Comparison of ENCODE assay signal across 16 mouse cellular contexts in genomic region chr2:11187166-11187565, GRCm38 (mm10). TPM values are rescaled to one million over a fixed set of nuclear protein-coding genes. Genes with fewer than 3 reads are reported as not detected.
DNase-seq lines count a peak whose midpoint lies in the region; ATAC-seq and TF ChIP-seq lines count a peak whose summit lies in the region.
"Had no signal": no experiment of that assay in that cellular context is flagged by ENCODE, and none has a peak within 500 bp of the region (broad histone marks: within the 10 kb centered on the region; RNA-seq: fewer than 3 reads in every experiment).

No protein-coding gene starts in this region.

- 0 out of 2 replicates have a peak, but pooled peaks have one; percentile 26 for ATAC-seq in liver, embryonic 14.5 days (ENCODE audit: insufficient read depth)
- ATAC-seq in midbrain, embryonic 11.5 days (ENCODE audit: low FRiP score): no peak
- ATAC-seq: forebrain, embryonic 14.5 days; hindbrain, postnatal 0 days had no signal

- peak in 1 of 2 experiments; percentile 62; a peak in 3 of 4 replicates for TF ChIP-seq EP300 in MEL (IDR thresholded peaks at IDR 0.05; ENCODE audit: low read depth in 1 of 2, low read length in 2 of 2)
- TF ChIP-seq EP300 in liver, embryonic 14.5 days (IDR thresholded peaks at IDR 0.05; ENCODE audit: low read depth): no peak

- H3K9me3 ChIP-seq in MEL (replicated peaks; ENCODE audit: insufficient read depth, low read length): no peaks in the 10 kb centered on the region
- no peaks in the 10 kb centered on the region for H3K9me3 ChIP-seq in liver, embryonic 14.5 days (ENCODE audit: control insufficient read depth, low read length)
- no peaks in the 10 kb centered on the region for H3K9me3 ChIP-seq in limb, embryonic 10.5 days (replicated peaks)
- no peaks in the 10 kb centered on the region for H3K9me3 ChIP-seq in midbrain, embryonic 11.5 days (ENCODE audit: control insufficient read depth, low read length)
- H3K9me3 ChIP-seq: embryonic facial prominence, embryonic 12.5 days; midbrain, embryonic 12.5 days had no signal

- peak overlapping the region; percentile 62 for H3K27ac ChIP-seq in MEL (ENCODE audit: control insufficient read depth, low read depth, low read length)
- H3K27ac ChIP-seq in liver, embryonic 14.5 days: no peak overlapping the region
- H3K27ac ChIP-seq in small intestine, adult 2 months (ENCODE audit: insufficient read depth, low read depth, low read length): peak overlapping the region; percentile 42
- H3K27ac ChIP-seq in limb, embryonic 10.5 days: no peak overlapping the region
- no peak overlapping the region for H3K27ac ChIP-seq in midbrain, embryonic 11.5 days (ENCODE audit: low read depth, low read length)
- H3K27ac ChIP-seq: embryonic facial prominence, embryonic 12.5 days; hindbrain, postnatal 0 days; midbrain, embryonic 12.5 days had no signal

- no peak for TF ChIP-seq RAD21 in MEL (IDR thresholded peaks at IDR 0.05; ENCODE audit: low read depth, low read length)

- no peak overlapping the region for H3K4me2 ChIP-seq in liver, embryonic 14.5 days (ENCODE audit: low read depth)
- H3K4me2 ChIP-seq in midbrain, embryonic 11.5 days: no peak overlapping the region
- H3K4me2 ChIP-seq: embryonic facial prominence, embryonic 12.5 days; midbrain, embryonic 12.5 days had no signal

- peaks cover 9 to 13% of the 10 kb centered on the region in 2 experiments for H3K4me1 ChIP-seq in MEL (ENCODE audit: control insufficient read depth in 1 of 2, insufficient read depth in 2 of 2, low read length in 2 of 2)
- H3K4me1 ChIP-seq in liver, embryonic 14.5 days (replicated peaks; ENCODE audit: control insufficient read depth in 2 of 2, insufficient read depth in 2 of 2, low read length in 1 of 2): peaks cover 0 to 5% of the 10 kb centered on the region in 2 experiments; a peak in 1 of 4 replicates
- H3K4me1 ChIP-seq in small intestine, adult 2 months (ENCODE audit: control insufficient read depth, insufficient read depth, insufficient read length, low read length): no peaks in the 10 kb centered on the region
- no peaks in the 10 kb centered on the region for H3K4me1 ChIP-seq in limb, embryonic 10.5 days
- no peaks in the 10 kb centered on the region for H3K4me1 ChIP-seq in midbrain, embryonic 11.5 days (ENCODE audit: control insufficient read depth, insufficient read depth, low read length)
- H3K4me1 ChIP-seq: embryonic facial prominence, embryonic 12.5 days; midbrain, embryonic 12.5 days had no signal

- peak in 1 of 2 experiments; percentile 37; a peak in 1 of 4 replicates for TF ChIP-seq POLR2A in MEL (IDR thresholded peaks at IDR 0.05; ENCODE audit: control insufficient read depth in 1 of 2, insufficient read depth in 1 of 2, low read depth in 1 of 2, low read length in 2 of 2, poor library complexity in 1 of 2)
- no peak for TF ChIP-seq POLR2A in small intestine, adult 2 months (IDR thresholded peaks at IDR 0.05; ENCODE audit: low read depth, low read length)

- H3K9ac ChIP-seq in MEL (ENCODE audit: control insufficient read depth, low read depth, low read length, poor library complexity, severe bottlenecking): no peak overlapping the region
- H3K9ac ChIP-seq in liver, embryonic 14.5 days (replicated peaks): no peak overlapping the region
- no peak overlapping the region for H3K9ac ChIP-seq in midbrain, embryonic 11.5 days (ENCODE audit: low read length)
- H3K9ac ChIP-seq: embryonic facial prominence, embryonic 12.5 days; midbrain, embryonic 12.5 days had no signal

- no peak overlapping the region for H3K4me3 ChIP-seq in MEL (ENCODE audit: control insufficient read depth in 1 of 2, insufficient read depth in 1 of 2, low read depth in 2 of 2, low read length in 2 of 2)
- no peak overlapping the region for H3K4me3 ChIP-seq in liver, embryonic 14.5 days (ENCODE audit: insufficient read depth in 1 of 2, low read depth in 2 of 2, low read length in 2 of 2)
- no peak overlapping the region for H3K4me3 ChIP-seq in small intestine, adult 2 months (ENCODE audit: low read depth, low read length)
- H3K4me3 ChIP-seq in limb, embryonic 10.5 days: no peak overlapping the region
- no peak overlapping the region for H3K4me3 ChIP-seq in midbrain, embryonic 11.5 days (ENCODE audit: low read depth, low read length)
- H3K4me3 ChIP-seq: embryonic facial prominence, embryonic 12.5 days; midbrain, embryonic 12.5 days had no signal

- H3K27me3 ChIP-seq in MEL (ENCODE audit: control insufficient read depth in 1 of 2, insufficient read depth in 2 of 2, low read length in 2 of 2): peaks cover 0 to 2% of the 10 kb centered on the region in 2 experiments; a peak in 1 of 4 replicates
- no peaks in the 10 kb centered on the region for H3K27me3 ChIP-seq in liver, embryonic 14.5 days (ENCODE audit: control insufficient read depth, insufficient read depth, low read length)
- no peaks in the 10 kb centered on the region for H3K27me3 ChIP-seq in small intestine, adult 2 months (ENCODE audit: control insufficient read depth, insufficient read depth, low read length)
- no peaks in the 10 kb centered on the region for H3K27me3 ChIP-seq in limb, embryonic 10.5 days (ENCODE audit: low read depth, poor library complexity, severe bottlenecking)
- H3K27me3 ChIP-seq in midbrain, embryonic 11.5 days (ENCODE audit: control insufficient read depth, insufficient read depth, low read length): no peaks in the 10 kb centered on the region
- H3K27me3 ChIP-seq: embryonic facial prominence, embryonic 12.5 days had no signal

- peak; percentile 25 to 34 for DNase-seq in B cell, adult 2 months
- peak; percentile 89 for DNase-seq in MEL (ENCODE audit: low read depth, low spot score)
- DNase-seq in liver, embryonic 14.5 days (ENCODE audit: low read depth in 3 of 3, low spot score in 3 of 3): no peak
- DNase-seq in right cerebral cortex, postnatal 14 days: no peak
- no peak for DNase-seq in right cerebral cortex, postnatal 25 days
- DNase-seq in limb, embryonic 10.5 days (ENCODE audit: low spot score): no peak
- DNase-seq in midbrain, embryonic 11.5 days (ENCODE audit: low spot score, missing footprints): no peak
- DNase-seq: adrenal gland, adult 2 months; cerebellum, adult 11 months; kidney, postnatal 25 days; left cerebral cortex, postnatal 4 days had no signal

- 2% methylated on average over 2 of the region's 2 CpGs for WGBS in liver, embryonic 14.5 days (ENCODE audit: insufficient replicate concordance)
- 45% methylated on average over 2 of the region's 2 CpGs for WGBS in small intestine, adult 2 months
- 58% methylated on average over 2 of the region's 2 CpGs for WGBS in limb, embryonic 10.5 days
- WGBS in midbrain, embryonic 11.5 days: 82% methylated on average over 2 of the region's 2 CpGs

- H3K79me2 ChIP-seq in MEL (ENCODE audit: control insufficient read depth, insufficient read depth, low read length, poor library complexity): no peaks in the 10 kb centered on the region

- peaks cover 0 to 12% of the 10 kb centered on the region in 2 experiments; a peak in 2 of 4 replicates for H3K36me3 ChIP-seq in MEL (ENCODE audit: control insufficient read depth in 1 of 2, insufficient read depth in 2 of 2, low read length in 2 of 2)
- no peaks in the 10 kb centered on the region for H3K36me3 ChIP-seq in liver, embryonic 14.5 days (replicated peaks; ENCODE audit: control insufficient read depth, insufficient read depth, low read depth)
- H3K36me3 ChIP-seq in small intestine, adult 2 months (ENCODE audit: control insufficient read depth, insufficient read depth, low read length): no peaks in the 10 kb centered on the region
- H3K36me3 ChIP-seq in limb, embryonic 10.5 days: no peaks in the 10 kb centered on the region
- H3K36me3 ChIP-seq in midbrain, embryonic 11.5 days (ENCODE audit: control insufficient read depth, insufficient read depth, low read length): no peaks in the 10 kb centered on the region
- H3K36me3 ChIP-seq: embryonic facial prominence, embryonic 12.5 days; midbrain, embryonic 12.5 days had no signal

- no peak for TF ChIP-seq CTCF in MEL (IDR thresholded peaks at IDR 0.05 in 2 of 3, conservative IDR thresholded peaks at IDR 0.05 in 1 of 3; ENCODE audit: control insufficient read depth in 1 of 3, insufficient read depth in 1 of 3, low read depth in 2 of 3, low read length in 3 of 3, poor library complexity in 1 of 3, severe bottlenecking in 1 of 3)
- no peak for TF ChIP-seq CTCF in liver, embryonic 14.5 days (IDR thresholded peaks at IDR 0.05; ENCODE audit: low read depth)
- TF ChIP-seq CTCF in small intestine, adult 2 months (IDR thresholded peaks at IDR 0.05; ENCODE audit: extremely low read depth, insufficient read length, insufficient replicate concordance, low read depth, low read length): no peak

TF ChIP-seq in MEL, 35 proteins besides CTCF, POLR2A, EP300 and RAD21 (continues in another document):
- TF ChIP-seq NELFE (IDR thresholded peaks at IDR 0.05; ENCODE audit: low read depth, low read length) (no peak), ZNF384 (IDR thresholded peaks at IDR 0.05; ENCODE audit: low read depth, low read length) (no peak), GATA1 (IDR thresholded peaks at IDR 0.05; ENCODE audit: low read depth, low read length) (peak; percentile 62; the same call in 1 of the 2 replicates), RCOR1 (IDR thresholded peaks at IDR 0.05; ENCODE audit: low read depth, low read length) (no peak), ZMIZ1 (IDR thresholded peaks at IDR 0.05; ENCODE audit: low read depth, low read length) (no peak), POLR2AphosphoS2 (IDR thresholded peaks at IDR 0.05; ENCODE audit: low read length) (no peak), JUND (IDR thresholded peaks at IDR 0.05; ENCODE audit: low read depth, low read length) (no peak), ETS1 (IDR thresholded peaks at IDR 0.05; ENCODE audit: low read depth, low read length) (peak; percentile 51; the same call in 1 of the 2 replicates), MAX (IDR thresholded peaks at IDR 0.05; ENCODE audit: low read length) (no peak), CHD2 (IDR thresholded peaks at IDR 0.05; ENCODE audit: low read length) (no peak), MEF2A (IDR thresholded peaks at IDR 0.05; ENCODE audit: extremely low read depth, insufficient replicate concordance, low read depth, low read length, poor library complexity, severe bottlenecking) (no peak), MYC (IDR thresholded peaks at IDR 0.05; ENCODE audit: low read depth, low read length) (0 out of 2 replicates have a peak, but pooled peaks have one; percentile 55), NRF1 (IDR thresholded peaks at IDR 0.05; ENCODE audit: insufficient read depth, low read depth, low read length, poor library complexity, severe bottlenecking) (no peak)

RNA-seq across cellular contexts. Expression of gene Prkcq, which starts 15.3 kb away (rescaled TPM):
- total RNA-seq in MEL (2012; rRNA removed): 0.07 and 0.12 TPM in 2 replicates
- polyA plus RNA-seq in MEL (2012; ENCODE audit: insufficient read depth in 1 of 2, insufficient read length in 2 of 2, low read depth in 1 of 2, low replicate concordance in 2 of 2, missing spikeins in 1 of 2): under 1 TPM in 1 of 2 experiments, not detected in 1; 0.19 TPM
- 1.5 and 2.1 TPM in 2 replicates for polyA plus RNA-seq in liver, embryonic 14.5 days (2012; rRNA removed)
- 3.4 and 4.0 TPM in 2 replicates for polyA plus RNA-seq in liver, embryonic 14.5 days (2014; fragmentation: Nextera tagmentation; extraction: Ambion mirVana)
- polyA plus RNA-seq in small intestine, adult 2 months (2012; rRNA removed): 1.0 and 1.1 TPM in 2 replicates
- 0.90 and 0.95 TPM in 2 replicates for polyA plus RNA-seq in limb, embryonic 10.5 days (2016; fragmentation: Nextera tagmentation; extraction: Ambion mirVana)
- 2.3 and 2.5 TPM in 2 replicates for polyA plus RNA-seq in midbrain, embryonic 11.5 days (2014; fragmentation: Nextera tagmentation; extraction: Ambion mirVana)

Comparison
In these comparisons a context has a peak if more than half of its experiments do, and no peak if none do; other contexts are left out.
1. DNase-seq: peak in B cell, adult 2 months (2 of 2) and MEL (single experiment); none in liver, embryonic 14.5 days (0 of 3), right cerebral cortex, postnatal 14 days (single experiment), right cerebral cortex, postnatal 25 days (single experiment), limb, embryonic 10.5 days (single experiment) and midbrain, embryonic 11.5 days (single experiment).
2. H3K27ac ChIP-seq: peak in MEL (single experiment) and small intestine, adult 2 months (single experiment); none in liver, embryonic 14.5 days (single experiment), limb, embryonic 10.5 days (single experiment) and midbrain, embryonic 11.5 days (single experiment).